8 mouse cellular contexts compared by ENCODE assay signal in the genomic region with DNA sequence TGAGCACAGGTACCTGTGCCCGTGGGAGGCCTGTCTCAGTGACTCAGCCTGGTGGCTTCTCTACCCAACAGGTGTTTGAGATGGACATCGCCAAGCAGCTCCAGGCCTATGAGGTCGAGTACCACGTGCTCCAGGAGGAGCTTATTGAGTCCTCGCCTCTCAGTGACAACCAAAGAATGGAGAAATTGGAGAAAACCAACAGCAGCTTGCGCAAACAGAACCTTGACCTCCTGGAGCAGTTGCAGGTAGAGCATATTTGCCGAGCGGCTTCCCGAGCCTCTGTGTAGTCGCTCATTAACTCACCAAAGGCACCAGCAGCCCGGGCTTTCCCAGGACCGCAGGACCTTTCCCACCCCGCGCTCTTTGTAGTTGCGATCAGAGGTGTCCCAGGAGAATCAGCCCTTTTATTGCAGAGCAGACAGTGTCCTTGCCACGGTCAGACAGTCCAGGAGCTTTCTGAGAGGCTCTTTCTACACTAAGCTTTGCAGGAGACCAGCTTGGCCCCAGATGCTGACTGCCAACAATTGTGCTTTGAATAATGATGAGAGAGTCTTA.
DNase-seq lines count a peak whose midpoint lies in the region; ATAC-seq lines count a peak whose summit lies in the region.

No protein-coding gene starts in this region.

- no peak for DNase-seq in forebrain, embryonic 11.5 days (ENCODE audit: low spot score)
- DNase-seq in hindbrain, embryonic 11.5 days (ENCODE audit: low spot score): peak; percentile 35
- peak; percentile 72 to 85 for DNase-seq in kidney, postnatal 4 days
- DNase-seq in frontal cortex, postnatal 36 days (ENCODE audit: low spot score in 2 of 2): no peak
- no peak for DNase-seq in frontal cortex, postnatal 14 days (ENCODE audit: low spot score in 2 of 2)

- no peaks in the 10 kb centered on the region for H3K4me1 ChIP-seq in forebrain, embryonic 11.5 days (replicated peaks; ENCODE audit: control insufficient read depth, insufficient read depth, low read length)
- peaks cover 6% of the 10 kb centered on the region; the same call in 1 of the 2 replicates for H3K4me1 ChIP-seq in forebrain, embryonic 15.5 days
- H3K4me1 ChIP-seq in hindbrain, embryonic 11.5 days (replicated peaks; ENCODE audit: control insufficient read depth, insufficient read depth, low read length): peaks cover 6% of the 10 kb centered on the region; the same call in 1 of the 2 replicates
- H3K4me1 ChIP-seq in midbrain, embryonic 13.5 days (replicated peaks): peaks cover 31% of the 10 kb centered on the region

- H3K27ac ChIP-seq in forebrain, embryonic 11.5 days (ENCODE audit: low read depth, low read length): peak overlapping the region; percentile 43; the same call in 1 of the 2 replicates
- H3K27ac ChIP-seq in forebrain, embryonic 15.5 days (replicated peaks): no peak overlapping the region
- H3K27ac ChIP-seq in hindbrain, embryonic 11.5 days (ENCODE audit: low read depth, low read length): peak overlapping the region; percentile 31; the same call in 1 of the 2 replicates
- peak overlapping the region; percentile 82 for H3K27ac ChIP-seq in midbrain, embryonic 13.5 days

- 70% methylated on average over 16 of the region's 16 CpGs for WGBS in forebrain, embryonic 11.5 days
- WGBS in forebrain, embryonic 15.5 days: 59% methylated on average over 16 of the region's 16 CpGs
- WGBS in hindbrain, embryonic 11.5 days: 50% methylated on average over 16 of the region's 16 CpGs
- WGBS in midbrain, embryonic 13.5 days: 48% methylated on average over 16 of the region's 16 CpGs

- H3K9me3 ChIP-seq in forebrain, embryonic 11.5 days (ENCODE audit: control insufficient read depth, low read length): no peaks in the 10 kb centered on the region
- no peaks in the 10 kb centered on the region for H3K9me3 ChIP-seq in forebrain, embryonic 15.5 days
- no peaks in the 10 kb centered on the region for H3K9me3 ChIP-seq in hindbrain, embryonic 11.5 days (ENCODE audit: control insufficient read depth, low read length)
- H3K9me3 ChIP-seq in midbrain, embryonic 13.5 days: no peaks in the 10 kb centered on the region

- no peaks in the 10 kb centered on the region for H3K36me3 ChIP-seq in forebrain, embryonic 11.5 days (ENCODE audit: control insufficient read depth, insufficient read depth, low read length)
- H3K36me3 ChIP-seq in forebrain, embryonic 15.5 days: no peaks in the 10 kb centered on the region
- H3K36me3 ChIP-seq in hindbrain, embryonic 11.5 days (ENCODE audit: control insufficient read depth, insufficient read depth, low read length): no peaks in the 10 kb centered on the region
- no peaks in the 10 kb centered on the region for H3K36me3 ChIP-seq in midbrain, embryonic 13.5 days

- peak; percentile 43 for ATAC-seq in forebrain, embryonic 11.5 days (replicated peaks; ENCODE audit: low FRiP score)
- no peak for ATAC-seq in forebrain, embryonic 15.5 days (replicated peaks)
- peak; percentile 78 for ATAC-seq in hindbrain, embryonic 11.5 days (ENCODE audit: low FRiP score)
- ATAC-seq in midbrain, embryonic 13.5 days: peak; percentile 87
- no peak for ATAC-seq in frontal cortex, adult (ENCODE audit: low TSS enrichment)

- H3K9ac ChIP-seq in forebrain, embryonic 11.5 days (ENCODE audit: low read length): no peak overlapping the region
- H3K9ac ChIP-seq in forebrain, embryonic 15.5 days (replicated peaks): no peak overlapping the region
- H3K9ac ChIP-seq in hindbrain, embryonic 11.5 days (ENCODE audit: low read depth, low read length): no peak overlapping the region
- H3K9ac ChIP-seq in midbrain, embryonic 13.5 days (replicated peaks): no peak overlapping the region; the same call in 1 of the 2 replicates

- H3K27me3 ChIP-seq in forebrain, embryonic 11.5 days (ENCODE audit: control insufficient read depth, insufficient read depth, low read length): no peaks in the 10 kb centered on the region
- H3K27me3 ChIP-seq in forebrain, embryonic 15.5 days: no peaks in the 10 kb centered on the region
- no peaks in the 10 kb centered on the region for H3K27me3 ChIP-seq in hindbrain, embryonic 11.5 days (ENCODE audit: control insufficient read depth, insufficient read depth, low read length)
- H3K27me3 ChIP-seq in midbrain, embryonic 13.5 days: no peaks in the 10 kb centered on the region

- no peak overlapping the region for H3K4me3 ChIP-seq in forebrain, embryonic 11.5 days (ENCODE audit: low read depth, low read length)
- H3K4me3 ChIP-seq in forebrain, embryonic 15.5 days: no peak overlapping the region
- no peak overlapping the region for H3K4me3 ChIP-seq in hindbrain, embryonic 11.5 days (ENCODE audit: low read depth, low read length)
- no peak overlapping the region for H3K4me3 ChIP-seq in midbrain, embryonic 13.5 days (replicated peaks)

- H3K4me2 ChIP-seq in forebrain, embryonic 11.5 days (ENCODE audit: low read depth, low read length, severe bottlenecking): no peak overlapping the region
- H3K4me2 ChIP-seq in forebrain, embryonic 15.5 days (replicated peaks): no peak overlapping the region
- no peak overlapping the region; the same call in 1 of the 2 replicates for H3K4me2 ChIP-seq in hindbrain, embryonic 11.5 days (replicated peaks; ENCODE audit: low read depth, low read length)
- no peak overlapping the region for H3K4me2 ChIP-seq in midbrain, embryonic 13.5 days (replicated peaks)

Comparison
In these comparisons a context has a peak if more than half of its experiments do, and no peak if none do; other contexts are left out.
1. ATAC-seq: peak in forebrain, embryonic 11.5 days (single experiment), hindbrain, embryonic 11.5 days (single experiment) and midbrain, embryonic 13.5 days (single experiment); none in forebrain, embryonic 15.5 days (single experiment) and frontal cortex, adult (single experiment).
2. DNase-seq: peak in hindbrain, embryonic 11.5 days (single experiment) and kidney, postnatal 4 days (2 of 2); none in forebrain, embryonic 11.5 days (single experiment), frontal cortex, postnatal 36 days (0 of 2) and frontal cortex, postnatal 14 days (0 of 2).